Mouse (Mus musculus) adrenal gland, postnatal 14 days (tissue): Measurements from ENCODE around the gene Gm10428. TPM values are rescaled to one million over a fixed set of nuclear protein-coding genes. Genes with fewer than 3 reads are reported as not detected.

Source experiments
- DNase-seq: peaks from one replicate; pipeline ENCODE4 v3.0.0; 2021; ENCODE audit warnings: mixed read lengths
- total RNA-seq: library from RNA; stranded (reverse); gene quantifications from 2 replicates; pipeline ENCODE4 v1.2.3, GENCODE M21; 2021

Gene Gm10428
- total RNA-seq, 1 experiment from 2014 or later: not detected

DNA sequence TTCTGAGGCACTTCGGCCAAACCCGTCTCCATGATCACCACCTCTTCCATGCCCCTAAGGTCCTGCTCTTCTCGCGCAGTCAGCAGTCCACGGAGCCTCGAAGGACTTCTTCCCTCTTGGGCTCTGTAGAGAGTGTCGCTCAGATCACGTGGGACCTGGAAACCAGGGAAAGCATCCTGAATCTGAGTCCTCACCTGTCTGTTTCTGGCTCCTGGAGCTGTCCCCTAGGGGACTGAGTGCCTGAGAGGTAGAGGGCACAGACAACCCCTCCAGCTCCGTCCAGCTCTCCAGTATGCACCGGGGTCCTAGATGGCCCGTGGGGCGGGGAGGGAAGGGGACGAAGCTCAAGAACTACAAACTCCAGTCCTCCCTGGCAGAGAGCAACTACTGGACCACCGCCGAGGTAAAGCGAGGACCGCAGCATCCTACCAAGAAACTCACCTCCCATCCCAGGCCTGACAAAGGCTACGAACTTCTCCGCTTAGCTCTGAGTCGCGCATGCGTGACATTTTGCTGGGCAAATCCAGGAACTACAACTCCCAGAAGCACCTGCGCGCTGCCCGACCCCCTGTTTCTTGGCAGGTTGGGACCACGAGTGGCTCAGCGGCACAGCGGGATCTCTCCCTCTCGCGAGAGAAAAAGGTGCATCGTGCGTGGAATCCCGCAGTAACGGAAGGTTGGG lies 36.2 kb downstream of the Gm10428 start, which contains the start of gene Zfp286:
Zfp286 (minus strand) TSS at position 528 of the 682 bp plus-strand sequence.
- DNase-seq: peak; percentile 88

DNA sequence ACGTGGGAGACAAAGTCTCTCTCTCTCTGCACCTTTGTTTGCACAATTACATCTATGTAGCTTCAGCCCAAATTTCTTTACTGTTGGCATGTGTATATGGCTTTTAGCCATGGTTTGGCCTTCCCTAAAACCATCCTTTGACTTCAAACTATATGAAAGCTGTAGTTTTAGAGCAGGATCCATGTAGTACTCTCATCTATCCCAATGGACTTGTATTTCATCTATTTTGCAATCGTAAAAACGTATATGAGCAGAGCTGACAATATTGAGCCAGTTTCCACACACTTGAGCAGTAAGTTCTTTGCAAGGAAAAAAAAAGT lies 36.7 kb downstream of the Gm10428 start:
- DNase-seq: no peak

Other genes with a start within 250 kb of the Gm10428 start
- 40.5 and 50.7 TPM in 2 replicates for gene Cenpv, start 213.8 kb upstream of the Gm10428 start, total RNA-seq
- gene Ubb, start 201.9 kb upstream of the Gm10428 start, total RNA-seq: 1,185 and 1,189 TPM in 2 replicates
- 3.8 and 5.1 TPM in 2 replicates for gene Trpv2, start 178.6 kb upstream of the Gm10428 start, total RNA-seq
- gene Lrrc75a, start 104.6 kb upstream of the Gm10428 start, total RNA-seq: 28.7 and 31.7 TPM in 2 replicates
- gene Mmgt2, start 104.4 kb upstream of the Gm10428 start, total RNA-seq: 26.6 and 35.7 TPM in 2 replicates
- 4.5 and 5.4 TPM in 2 replicates for gene Zfp287, start 21.2 kb upstream of the Gm10428 start, total RNA-seq
- gene Zfp286, start 36.4 kb downstream of the Gm10428 start, total RNA-seq: 3.1 and 3.4 TPM in 2 replicates
- 12.0 and 13.8 TPM in 2 replicates for gene Trim16, start 67.1 kb downstream of the Gm10428 start, total RNA-seq
- gene Fbxw10, start 94.0 kb downstream of the Gm10428 start, total RNA-seq: 0.70 and 1.2 TPM in 2 replicates
- 33.6 and 34.4 TPM in 2 replicates for gene Tvp23b, start 126.4 kb downstream of the Gm10428 start, total RNA-seq
- not detected in 2 replicates for gene Cdrt4, start 198.1 kb downstream of the Gm10428 start, total RNA-seq